Mouse (Mus musculus): Measurements from ENCODE around the gene Sapcd1.
"Not testable (repeated sequence)": the region's sequence is repeated elsewhere in the genome, so short reads cannot be mapped to it uniquely, and the experiment has no call there.

The Sapcd1 gene

GRCm38 (mm10) chr17:35007387-35007991 lies 20.3 kb downstream of the Sapcd1 start:
- DNase-seq (ENCODE audit: low read depth, low spot score): no peak

- not testable (repeated sequence) for DNase-seq (ENCODE audit: low read depth, low spot score)
Observed at GRCm38 (mm10) chr17:35005902-35006301, 21.9 kb downstream of the Sapcd1 start.

- no peak for DNase-seq (ENCODE audit: low read depth, low spot score)
Observed at GRCm38 (mm10) chr17:35005158-35005557, 22.7 kb downstream of the Sapcd1 start.

- DNase-seq (ENCODE audit: low read depth, low spot score): no peak
Observed at GRCm38 (mm10) chr17:35004075-35004717, 23.6 kb downstream of the Sapcd1 start.

GRCm38 (mm10) chr17:35003022-35003838 lies 24.6 kb downstream of the Sapcd1 start:
- DNase-seq (ENCODE audit: low read depth, low spot score): no peak

- DNase-seq (ENCODE audit: low read depth, low spot score): no peak
Observed at GRCm38 (mm10) chr17:35002153-35002865, 25.5 kb downstream of the Sapcd1 start.

GRCm38 (mm10) chr17:35001452-35002152 lies 26.2 kb downstream of the Sapcd1 start:
- DNase-seq (ENCODE audit: low read depth, low spot score): no peak

- peak; percentile 61 for DNase-seq (ENCODE audit: low read depth, low spot score)
Observed at GRCm38 (mm10) chr17:35000717-35001451, 26.9 kb downstream of the Sapcd1 start, which contains the start of gene Vars. TSS of gene Vars (plus strand) at chr17:35000987.

- DNase-seq (ENCODE audit: low read depth, low spot score): not testable (repeated sequence)
Observed at GRCm38 (mm10) chr17:34999871-35000716, 27.7 kb downstream of the Sapcd1 start.

GRCm38 (mm10) chr17:34998526-34999430 lies 29.0 kb downstream of the Sapcd1 start:
- no peak for DNase-seq (ENCODE audit: low read depth, low spot score)

- no peak for DNase-seq (ENCODE audit: low read depth, low spot score)
Observed at GRCm38 (mm10) chr17:34997142-34997483, 30.7 kb downstream of the Sapcd1 start.

- no peak for DNase-seq (ENCODE audit: low read depth, low spot score)
Observed at GRCm38 (mm10) chr17:34996411-34997141, 31.2 kb downstream of the Sapcd1 start.

GRCm38 (mm10) chr17:34995927-34996326 lies 31.9 kb downstream of the Sapcd1 start:
- DNase-seq (ENCODE audit: low read depth, low spot score): not testable (repeated sequence)

GRCm38 (mm10) chr17:34995192-34995591 lies 32.6 kb downstream of the Sapcd1 start:
- DNase-seq (ENCODE audit: low read depth, low spot score): not testable (repeated sequence)

- no peak for DNase-seq (ENCODE audit: low read depth, low spot score)
Observed at GRCm38 (mm10) chr17:34994751-34995150, 33.1 kb downstream of the Sapcd1 start.

GRCm38 (mm10) chr17:34984218-34984617 lies 43.6 kb downstream of the Sapcd1 start:
- DNase-seq (ENCODE audit: low read depth, low spot score): no peak

GRCm38 (mm10) chr17:34982328-34982727 lies 45.5 kb downstream of the Sapcd1 start:
- no peak for DNase-seq (ENCODE audit: low read depth, low spot score)

GRCm38 (mm10) chr17:34981690-34982180 lies 46.1 kb downstream of the Sapcd1 start, which contains the start of gene Lsm2:
TSS of gene Lsm2 (plus strand) at chr17:34981862.
- DNase-seq (ENCODE audit: low read depth, low spot score): peak; percentile 80

Data from WW6 (cell line).